Mouse (Mus musculus) liver, postnatal 0 days (tissue): Measurements from ENCODE around the gene Zfp688.

Experiments
- CTCF ChIP-seq: sonication (generic); IDR thresholded peaks from 2 replicates; pipeline ENCODE4 v1.5.1; 2016; ENCODE audit warnings: antibody characterized with exemption, low read depth
- EP300 ChIP-seq: IDR thresholded peaks from 2 replicates; pipeline ENCODE4 v1.6.1; 2016; ENCODE audit warnings: antibody characterized with exemption, low read depth, mild to moderate bottlenecking

- TF ChIP-seq CTCF (no peak), EP300 (no peak)
Observed at GRCm38 (mm10) chr7:127378310-127378921, 43.5 kb downstream of the Zfp688 start.
